Mouse (Mus musculus): ENCODE data around the gene Ppp6c.
"Not testable (repeated sequence)": the region's sequence is repeated elsewhere in the genome, so short reads cannot be mapped to it uniquely, and the experiment has no call there.

Ppp6c gene

GRCm38 (mm10) chr2:39226019-39226640 is at the start of gene Ppp6c:
Gene Ppp6c (minus strand): TSS chr2:39226451.
- peak; percentile 99 for DNase-seq (ENCODE audit: low spot score)

DNA sequence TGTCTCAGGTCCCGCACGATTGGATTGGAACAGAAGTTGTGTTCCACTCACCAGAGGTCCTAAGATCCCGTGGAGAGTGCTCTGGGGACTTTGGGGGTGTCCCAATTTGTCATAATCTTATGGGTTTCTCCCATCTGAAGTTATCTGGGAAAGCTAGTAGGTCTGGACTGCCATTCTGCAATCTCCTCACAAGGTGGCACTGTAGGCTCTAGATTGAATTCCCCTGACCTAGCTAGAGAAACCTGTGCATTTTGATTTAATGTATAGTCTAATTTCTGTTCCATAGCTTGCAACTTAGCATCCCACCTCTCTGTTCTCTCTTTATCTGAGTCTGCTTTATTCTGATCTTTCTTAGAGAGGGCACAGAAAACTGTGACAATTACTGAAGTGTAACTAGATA is 42.1 kb upstream of the Ppp6c start:
- peak; percentile 51 for DNase-seq (ENCODE audit: low spot score)

GRCm38 (mm10) chr2:39252275-39252674 is 26.0 kb upstream of the Ppp6c start:
- not testable (repeated sequence) for DNase-seq (ENCODE audit: low spot score)

GRCm38 (mm10) chr2:39246862-39247261 is 20.6 kb upstream of the Ppp6c start:
- DNase-seq (ENCODE audit: low spot score): not testable (repeated sequence)

- no peak for DNase-seq (ENCODE audit: low spot score)
These were observed 480 bp upstream of the Ppp6c start for GRCm38 (mm10) chr2:39226731-39227130.

- DNase-seq (ENCODE audit: low spot score): not testable (repeated sequence)
These were observed 776 bp downstream of the Ppp6c start for GRCm38 (mm10) chr2:39225331-39226018.

GRCm38 (mm10) chr2:39224621-39225020 is 1.6 kb downstream of the Ppp6c start:
- DNase-seq (ENCODE audit: low spot score): no peak

DNA sequence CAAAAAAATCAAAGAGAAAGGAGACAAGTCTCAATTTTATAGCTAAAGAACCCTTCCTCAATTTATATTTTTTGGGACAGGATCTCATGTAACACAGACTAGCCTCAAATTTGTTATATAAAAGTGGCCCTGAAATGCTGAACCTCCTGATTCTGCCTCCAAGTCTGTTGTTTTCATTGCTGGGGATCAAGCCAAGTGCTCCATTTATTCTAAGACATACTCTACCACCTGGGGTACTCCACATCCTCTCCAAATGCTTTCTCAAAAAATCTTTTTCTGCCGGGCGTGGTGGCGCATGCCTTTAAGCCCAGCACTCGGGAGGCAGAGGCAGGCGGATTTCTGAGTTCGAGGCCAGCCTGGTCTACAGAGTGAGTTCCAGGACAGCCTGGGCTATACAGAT is 6.2 kb downstream of the Ppp6c start:
- no peak for DNase-seq (ENCODE audit: low spot score)

GRCm38 (mm10) chr2:39219034-39219433 is 7.2 kb downstream of the Ppp6c start:
- DNase-seq (ENCODE audit: low spot score): no peak

GRCm38 (mm10) chr2:39217150-39217549 is 9.1 kb downstream of the Ppp6c start:
- no peak for DNase-seq (ENCODE audit: low spot score)

DNA sequence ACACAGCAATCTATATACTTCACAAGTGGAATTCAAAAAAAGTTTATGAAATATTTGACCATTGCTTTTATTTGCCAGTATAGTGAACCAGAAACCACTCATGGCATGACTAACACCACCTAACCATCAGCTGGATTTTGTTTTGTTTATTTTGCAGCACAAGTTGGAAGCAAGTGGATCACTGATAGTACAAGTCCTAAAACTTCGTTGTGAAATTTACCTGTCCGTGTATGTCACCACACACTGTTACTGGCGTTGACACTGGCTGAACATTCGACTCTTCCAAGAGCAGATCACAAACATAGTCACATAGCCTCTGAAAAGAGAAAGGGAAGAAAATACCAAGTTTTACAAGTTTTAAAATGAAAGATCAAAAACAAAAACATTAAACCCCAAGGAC is 15.5 kb downstream of the Ppp6c start:
- DNase-seq (ENCODE audit: low spot score): no peak

DNA sequence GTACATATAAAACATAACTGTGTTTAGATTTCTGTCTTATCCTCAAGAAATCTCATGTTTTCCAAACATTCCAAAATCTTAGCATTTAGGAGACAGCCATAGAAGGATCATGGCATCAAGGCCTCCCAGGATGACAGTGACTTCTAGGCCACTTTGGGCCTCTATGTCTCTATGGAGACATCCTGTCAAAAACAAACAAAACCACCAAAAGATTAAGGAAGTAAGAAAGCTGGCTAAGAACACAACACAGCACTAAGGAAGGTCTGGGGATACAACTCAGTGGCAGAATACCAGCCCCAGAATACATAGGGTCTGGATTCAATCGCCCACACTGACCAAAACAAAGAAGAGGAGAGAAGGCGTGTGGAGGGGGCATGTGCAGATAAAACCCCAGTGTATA is 22.9 kb downstream of the Ppp6c start:
- DNase-seq (ENCODE audit: low spot score): no peak

DNA sequence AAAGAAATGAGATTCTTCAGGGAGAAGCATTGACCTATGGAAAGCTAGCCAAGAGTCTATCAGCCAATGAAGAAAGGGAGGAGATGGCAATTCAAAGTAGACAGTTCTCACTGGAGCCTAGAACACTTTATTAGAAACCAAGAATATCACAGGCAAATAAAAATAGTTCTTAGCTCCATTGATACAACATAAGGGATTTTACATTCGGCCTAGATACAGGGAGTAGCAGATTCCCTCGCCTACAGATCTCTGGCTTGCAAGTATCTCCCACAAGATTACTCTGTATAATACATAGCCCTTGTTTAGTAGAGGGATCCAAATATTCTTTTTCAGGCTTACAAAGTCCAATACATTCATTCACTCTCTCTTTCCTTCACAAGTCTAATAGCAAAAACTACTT is 31.4 kb downstream of the Ppp6c start:
- DNase-seq (ENCODE audit: low spot score): no peak

GRCm38 (mm10) chr2:39190561-39191056 is 35.6 kb downstream of the Ppp6c start, which contains the start of gene Scai:
Gene Scai (minus strand): TSS chr2:39190734.
- peak; percentile 99 for DNase-seq (ENCODE audit: low spot score)

DNA sequence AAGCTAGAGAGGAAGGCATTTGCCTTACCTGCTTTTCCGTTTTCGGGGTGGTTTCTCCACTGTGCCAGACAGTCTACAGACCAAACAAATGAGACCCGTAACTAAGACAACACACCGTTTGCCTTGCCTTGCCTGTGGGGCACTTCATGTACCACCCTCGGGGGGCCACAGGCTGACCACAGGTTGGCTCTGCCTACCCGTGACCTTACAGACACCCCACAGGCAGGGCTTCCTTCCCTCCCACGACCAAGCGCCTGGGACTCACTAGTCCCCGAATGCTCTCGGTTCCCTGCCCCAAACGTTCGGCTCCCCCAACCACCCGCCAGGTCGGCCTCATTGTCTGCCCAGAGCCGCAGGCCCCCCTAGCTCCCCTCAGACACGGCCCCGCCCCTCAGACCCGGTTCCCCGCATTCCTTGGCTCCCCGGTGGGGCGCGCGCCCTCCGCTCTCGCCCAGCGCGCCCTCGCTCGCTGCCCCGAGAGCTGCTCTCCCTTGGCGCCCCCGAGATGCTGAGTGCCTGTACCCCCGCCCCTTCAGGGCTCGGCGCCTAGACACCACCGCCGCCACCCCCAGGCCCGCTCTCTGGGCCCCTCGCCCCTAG is 36.2 kb downstream of the Ppp6c start:
- no peak for DNase-seq (ENCODE audit: low spot score)

DNA sequence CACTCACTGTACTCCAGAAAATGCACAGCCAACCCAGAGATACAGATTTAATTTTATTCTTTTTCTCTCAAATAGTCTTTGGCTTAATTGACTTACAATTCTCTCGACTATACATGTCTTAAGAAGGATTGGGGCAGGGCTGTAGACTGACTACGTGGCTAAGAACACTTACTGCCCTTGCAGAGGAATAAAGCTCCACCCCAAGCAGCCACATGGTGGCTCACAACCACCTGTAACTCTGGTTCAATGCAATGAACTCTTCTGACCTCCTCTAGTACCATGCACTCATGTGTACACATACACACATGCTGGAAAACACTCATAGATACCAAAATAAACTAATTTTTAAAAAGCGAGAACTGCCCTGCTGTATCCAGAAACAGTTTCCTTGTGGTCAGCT is 40.3 kb downstream of the Ppp6c start:
- no peak for DNase-seq (ENCODE audit: low spot score)

DNA sequence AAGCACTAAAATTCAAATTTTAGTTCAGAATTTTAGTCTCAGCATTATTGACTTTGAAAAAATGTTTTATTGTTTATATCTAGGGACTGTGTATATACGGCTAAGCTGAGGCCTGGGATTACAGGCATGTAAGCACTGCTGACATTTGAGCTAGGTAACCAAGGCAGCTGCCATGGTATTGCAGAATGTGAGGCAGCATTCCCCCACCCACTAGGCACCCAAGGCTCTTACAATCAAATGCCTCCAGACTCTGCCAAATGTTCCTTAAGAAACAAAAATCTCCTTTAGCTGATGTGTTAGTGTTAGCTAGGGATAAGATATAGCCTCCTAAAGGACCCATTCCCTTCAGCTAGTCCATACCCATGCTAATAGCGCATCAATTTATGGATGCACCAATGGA is 42.7 kb downstream of the Ppp6c start:
- no peak for DNase-seq (ENCODE audit: low spot score)

DNA sequence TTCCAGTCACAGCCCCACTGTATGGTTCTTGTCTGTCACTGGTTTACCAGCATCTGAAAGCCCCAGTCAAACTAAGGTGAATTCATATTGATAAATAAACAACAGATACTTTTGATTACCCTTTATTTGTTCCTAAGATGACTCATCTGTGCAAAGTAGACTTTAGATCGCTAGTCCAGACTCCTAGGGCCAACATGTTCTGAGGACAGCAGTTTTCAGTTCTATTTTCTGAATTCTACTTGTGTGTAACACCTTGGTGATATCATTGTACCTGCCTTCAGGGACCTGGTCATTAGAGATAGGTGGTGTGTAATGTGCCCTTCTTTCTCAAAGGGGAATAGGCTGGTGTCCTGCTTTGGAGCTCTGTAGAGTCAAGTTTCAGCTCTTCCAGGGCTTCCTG is 65.3 kb downstream of the Ppp6c start:
- DNase-seq (ENCODE audit: low spot score): no peak

DNA sequence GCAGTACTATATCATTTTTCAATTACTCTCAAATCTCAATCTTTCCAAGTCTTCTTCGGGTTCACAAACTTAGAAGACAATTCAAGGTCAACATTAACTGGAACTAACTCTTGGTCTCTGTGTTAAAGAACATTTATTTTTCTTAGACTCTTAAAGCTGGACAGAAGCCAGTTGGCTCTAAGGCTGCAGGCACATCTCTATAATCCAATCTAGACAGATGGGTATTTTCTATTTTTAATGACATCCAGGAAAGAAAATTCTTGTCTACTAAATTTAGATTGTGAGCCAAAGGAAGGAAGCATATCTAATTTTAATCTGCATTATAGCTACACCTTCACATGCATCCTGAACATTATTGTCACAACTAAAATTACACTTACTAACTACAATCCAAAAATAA is 68.3 kb downstream of the Ppp6c start:
- DNase-seq (ENCODE audit: low spot score): peak; percentile 41

DNA sequence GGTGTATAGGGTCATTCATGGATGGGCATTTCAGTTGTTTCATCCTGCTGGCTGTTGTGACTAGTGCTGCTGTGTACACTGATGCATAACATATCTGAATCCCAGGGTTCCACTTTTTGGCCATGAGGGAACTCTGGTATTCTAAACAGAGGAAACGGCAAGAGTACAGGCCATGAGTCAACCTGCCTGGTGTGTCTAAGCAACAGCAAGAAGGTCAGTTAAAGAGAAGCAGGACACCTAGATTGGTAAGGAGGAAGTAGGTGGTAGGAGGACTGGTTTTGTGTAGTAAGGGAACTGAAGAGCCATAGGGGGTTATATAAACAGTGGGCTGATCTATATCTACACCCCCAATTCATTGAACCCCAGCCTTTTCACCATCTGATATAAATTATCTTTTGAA is 69.4 kb downstream of the Ppp6c start:
- no peak for DNase-seq (ENCODE audit: low spot score)

- no peak for DNase-seq (ENCODE audit: low spot score)
These were observed 75.3 kb downstream of the Ppp6c start for GRCm38 (mm10) chr2:39150943-39151342.

DNA sequence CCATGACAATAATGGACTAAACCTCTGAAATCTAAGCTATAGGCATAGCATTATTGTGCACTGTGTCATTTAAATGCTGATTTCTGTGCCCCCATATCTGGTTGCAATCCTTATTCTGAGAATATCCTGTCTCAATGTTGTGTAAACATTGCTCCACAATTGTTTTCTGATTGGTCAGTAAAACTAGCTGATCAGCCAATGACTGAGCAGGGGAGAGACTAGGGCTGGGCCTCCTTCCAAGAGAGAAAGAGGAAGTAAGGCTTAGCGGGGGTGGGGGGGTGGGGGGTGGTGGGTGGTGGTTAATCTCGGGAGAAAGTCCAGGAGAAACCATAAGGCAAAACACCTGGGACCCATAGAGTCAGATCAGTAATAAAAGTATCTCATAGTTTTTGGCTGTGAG is 78.2 kb downstream of the Ppp6c start:
- DNase-seq (ENCODE audit: low spot score): no peak

- DNase-seq (ENCODE audit: low spot score): no peak
These were observed 79.8 kb downstream of the Ppp6c start for GRCm38 (mm10) chr2:39146469-39146868.

All from adipocyte (in vitro differentiated cells).